Mouse (Mus musculus): ENCODE measurements around the gene 1700029I15Rik. TPM values are rescaled to one million over a fixed set of nuclear protein-coding genes. Genes with fewer than 3 reads are reported as not detected.
A peak's percentile ranks its signal among the peaks of the same experiment; 100 is the strongest.

The 1700029I15Rik gene
- polyA plus RNA-seq, 1 experiment, result 4.3 TPM

GRCm38 (mm10) chr2:92433578-92434374 lies 51.4 kb downstream of the 1700029I15Rik start, which contains the start of gene Cry2:
Gene Cry2 (minus strand): TSS chr2:92434043.
- H3K4me3 ChIP-seq (ENCODE audit: insufficient read depth, low read depth, low read length), result peak within 1 kb of the TSS; percentile 91
- TF ChIP-seq CTCF (conservative IDR thresholded peaks at IDR 0.05; ENCODE audit: insufficient read depth, insufficient read length, low read depth, low read length) (no peak), POLR2A (IDR thresholded peaks at IDR 0.05; ENCODE audit: low read depth, low read length) (peak; percentile 93)
- WGBS, result under 1% methylated on average over 76 of the region's 76 CpGs
- no peaks in the 10 kb centered on the region for H3K27me3 ChIP-seq (replicated peaks; ENCODE audit: control insufficient read depth, insufficient read depth, low read length)
- H3K36me3 ChIP-seq (ENCODE audit: control insufficient read depth, insufficient read depth, low read length), result no peaks in the 10 kb centered on the region
- peak within 1 kb of the TSS; percentile 74 for H3K27ac ChIP-seq (ENCODE audit: insufficient read depth, low read depth, low read length)
- DNase-seq, result peak; percentile 99
- H3K4me1 ChIP-seq (ENCODE audit: control insufficient read depth, insufficient read depth, low read length), result peaks cover 35% of the 10 kb centered on the region

- H3K36me3 ChIP-seq (ENCODE audit: control insufficient read depth, insufficient read depth, low read length), result no peaks in the 10 kb centered on the region
- TF ChIP-seq CTCF (conservative IDR thresholded peaks at IDR 0.05; ENCODE audit: insufficient read depth, insufficient read length, low read depth, low read length) (no peak), POLR2A (IDR thresholded peaks at IDR 0.05; ENCODE audit: low read depth, low read length) (no peak)
- 5% methylated on average over 12 of the region's 12 CpGs for WGBS
- H3K4me1 ChIP-seq (ENCODE audit: control insufficient read depth, insufficient read depth, low read length), result peaks cover 35% of the 10 kb centered on the region
- no peak for DNase-seq
- peak overlapping the region; percentile 47 for H3K4me3 ChIP-seq (ENCODE audit: insufficient read depth, low read depth, low read length)
- H3K27me3 ChIP-seq (replicated peaks; ENCODE audit: control insufficient read depth, insufficient read depth, low read length), result no peaks in the 10 kb centered on the region
- peak overlapping the region; percentile 48 for H3K27ac ChIP-seq (ENCODE audit: insufficient read depth, low read depth, low read length)
Measured at GRCm38 (mm10) chr2:92434375-92434745, 52.0 kb downstream of the 1700029I15Rik start.

- 36% methylated on average over 6 of the region's 6 CpGs for WGBS
- no peak for TF ChIP-seq CTCF (conservative IDR thresholded peaks at IDR 0.05; ENCODE audit: insufficient read depth, insufficient read length, low read depth, low read length)
- TF ChIP-seq POLR2A (IDR thresholded peaks at IDR 0.05; ENCODE audit: low read depth, low read length), result no peak
- Histone ChIP-seq H3K27ac (ENCODE audit: insufficient read depth, low read depth, low read length) (no peak overlapping the region), H3K4me3 (ENCODE audit: insufficient read depth, low read depth, low read length) (no peak overlapping the region), H3K27me3 (replicated peaks; ENCODE audit: control insufficient read depth, insufficient read depth, low read length) (no peaks in the 10 kb centered on the region), H3K36me3 (ENCODE audit: control insufficient read depth, insufficient read depth, low read length) (no peaks in the 10 kb centered on the region), H3K4me1 (ENCODE audit: control insufficient read depth, insufficient read depth, low read length) (peaks cover 35% of the 10 kb centered on the region)
- DNase-seq, result no peak
Measured at GRCm38 (mm10) chr2:92435023-92435422, 52.7 kb downstream of the 1700029I15Rik start.

Other genes starting within 250 kb of the 1700029I15Rik start
- gene Pex16, start 7.9 kb upstream of the 1700029I15Rik start, polyA plus RNA-seq (2012; rRNA removed), result 81.9 and 92.5 TPM in 2 replicates
- 54.1 and 70.7 TPM in 2 replicates for gene Large2, start 7.7 kb upstream of the 1700029I15Rik start, polyA plus RNA-seq (2012; rRNA removed)
- 41.5 and 49.3 TPM in 2 replicates for gene Mapk8ip1, start 18.7 kb downstream of the 1700029I15Rik start, polyA plus RNA-seq (2012; rRNA removed)
- gene Cry2, start 51.5 kb downstream of the 1700029I15Rik start, polyA plus RNA-seq (2012; rRNA removed), result 13.5 and 15.3 TPM in 2 replicates
- gene Slc35c1, start 78.0 kb downstream of the 1700029I15Rik start, polyA plus RNA-seq (2012; rRNA removed), result 29.6 and 35.4 TPM in 2 replicates
- gene Chst1, start 217.2 kb downstream of the 1700029I15Rik start, polyA plus RNA-seq (2012; rRNA removed), result 10.7 and 10.9 TPM in 2 replicates

All from kidney, adult 2 months (tissue).